Mouse (Mus musculus) lung, adult 2 months (tissue): ENCODE data around the gene Hyal3.

ENCODE experiments used
- CTCF ChIP-seq: fragments of 200-500 bp; IDR thresholded peaks from 2 replicates; pipeline ENCODE4 v1.5.1; 2011; ENCODE audit warnings: mild to moderate bottlenecking, low read length, control low read depth; ENCODE audit not compliant: insufficient read depth
- POLR2A ChIP-seq: fragments of 200-500 bp; IDR thresholded peaks from 2 replicates; pipeline ENCODE4 v1.6.1; 2011; ENCODE audit warnings: low read depth, mild to moderate bottlenecking, control low read depth, low read length, borderline replicate concordance; ENCODE audit errors: extremely low read depth

GRCm38 (mm10) chr9:107620954-107621353 lies 40.3 kb downstream of the Hyal3 start:
- TF ChIP-seq CTCF (no peak), POLR2A (no peak)
